Mouse (Mus musculus) cerebral cortex, adult 2 months (tissue): ENCODE data around the gene Kir3dl1.

Experiments
- WGBS: fragments of 180-500 bp; shearing (Covaris S2); methylation state at CpG from one replicate; pipeline ENCODE4 v1.1.7; 2018; 5-methylcytosine and 5-hydroxymethylcytosine counted together

Kir3dl1 gene

DNA sequence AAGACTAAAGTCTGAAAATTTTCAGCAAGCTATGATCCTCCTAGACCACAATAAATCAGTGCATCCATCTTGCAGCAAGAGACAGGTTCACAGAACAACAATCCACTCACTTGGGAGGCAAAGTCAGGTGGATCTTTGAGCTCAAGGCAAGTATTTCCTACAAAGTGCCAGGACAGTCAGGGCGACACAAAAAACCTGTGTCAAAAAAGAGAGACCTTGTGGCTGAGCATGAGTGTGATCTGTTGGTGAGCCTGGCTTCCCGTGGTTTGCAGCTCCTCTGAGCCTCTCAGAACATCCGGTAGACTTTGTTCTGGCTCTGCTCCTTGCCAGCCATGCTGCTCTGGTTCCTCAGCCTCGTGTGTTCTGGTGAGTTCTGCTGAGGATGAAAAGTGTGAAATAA, at the start of gene Kir3dl1:
Kir3dl1 (plus strand) TSS at position 301 of the 400 bp plus-strand sequence.
- WGBS, result 72% methylated on average over 4 of the region's 4 CpGs

DNA sequence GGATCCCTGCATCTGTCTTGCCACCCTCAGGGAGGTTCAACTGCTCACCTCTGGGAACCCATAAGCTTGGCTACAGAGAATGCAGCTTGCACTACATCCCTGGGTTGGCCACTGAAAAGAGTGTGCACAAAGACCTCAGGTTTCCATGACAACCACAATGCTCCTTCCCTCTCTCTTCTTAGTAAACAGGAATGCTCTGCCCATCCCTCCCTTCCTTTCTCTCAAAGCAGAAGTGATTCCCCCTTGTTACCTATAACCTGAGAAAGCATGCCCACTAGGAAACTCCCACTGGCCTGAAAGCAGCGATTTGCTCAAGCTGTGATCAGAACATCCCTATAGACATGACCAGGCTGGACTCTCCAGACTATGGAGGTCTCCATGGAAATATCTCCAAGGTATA, 26.2 kb downstream of the Kir3dl1 start, which contains the start of gene Kir3dl2:
Kir3dl2 (minus strand) TSS at position 101 of the 400 bp plus-strand sequence.
- WGBS, result 62% methylated on average over 1 of the region's 1 CpGs

DNA sequence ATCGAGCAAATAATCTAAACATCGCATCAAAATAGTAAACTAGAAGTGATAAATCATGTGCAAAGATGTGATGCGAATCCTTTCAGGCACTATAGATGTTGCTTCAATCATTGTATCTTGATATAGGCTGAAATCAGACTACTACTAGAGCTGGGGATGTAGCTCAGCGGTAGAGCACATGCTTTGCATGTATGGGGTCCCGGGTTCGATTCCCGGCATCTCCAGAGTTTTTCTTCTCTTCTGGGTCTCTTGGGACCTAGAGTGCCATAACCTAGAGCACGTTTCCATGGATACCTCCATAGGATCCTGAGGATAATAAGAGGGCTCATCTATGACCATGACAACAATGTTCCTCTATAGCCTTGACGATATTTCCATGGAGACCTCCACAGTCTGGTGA, 51.3 kb downstream of the Kir3dl1 start:
- 89% methylated on average over 9 of the region's 9 CpGs for WGBS
